Mouse (Mus musculus) liver, embryonic 13.5 days (tissue): ENCODE data around the gene Pebp1. TPM values are rescaled to one million over a fixed set of nuclear protein-coding genes. Genes with fewer than 3 reads are reported as not detected.

ENCODE experiments used
- ATAC-seq: fragments of 200-750 bp; cut with Nextera tagmentation; 2 replicates; pipeline ENCODE4 v1.8.0; 2017; ENCODE audit warnings: low read depth, mild to moderate bottlenecking, moderate number of reproducible peaks, moderate library complexity
- DNase-seq: peaks from one replicate; pipeline ENCODE4 v3.0.0; 2022
- H3K27ac ChIP-seq: fragments of 300-500 bp; sonication (generic); 2 replicates; pipeline ENCODE4 v1.5.1; 2015; ENCODE audit warnings: moderate library complexity, mild to moderate bottlenecking, inconsistent platforms
- H3K27me3 ChIP-seq: fragments of 300-500 bp; sonication (generic); 2 replicates; pipeline ENCODE4 v1.6.1; 2015; ENCODE audit warnings: mild to moderate bottlenecking, inconsistent platforms
- H3K36me3 ChIP-seq: fragments of 300-500 bp; sonication (generic); 2 replicates; pipeline ENCODE4 v1.6.1; 2015; ENCODE audit warnings: mild to moderate bottlenecking, inconsistent platforms
- H3K4me1 ChIP-seq: fragments of 300-500 bp; sonication (generic); replicated peaks from 2 replicates; pipeline ENCODE4 v1.6.1; 2015; ENCODE audit warnings: inconsistent platforms
- H3K4me2 ChIP-seq: fragments of 300-500 bp; sonication (generic); 2 replicates; pipeline ENCODE4 v1.6.1; 2015; ENCODE audit warnings: inconsistent platforms, mild to moderate bottlenecking, moderate library complexity
- H3K4me3 ChIP-seq: fragments of 300-500 bp; sonication (generic); replicated peaks from 2 replicates; pipeline ENCODE4 v1.5.1; 2015; ENCODE audit warnings: mild to moderate bottlenecking, inconsistent platforms
- H3K9ac ChIP-seq: fragments of 300-500 bp; sonication (generic); 2 replicates; pipeline ENCODE4 v1.6.1; 2015; ENCODE audit warnings: mild to moderate bottlenecking, inconsistent platforms
- H3K9me3 ChIP-seq: fragments of 300-500 bp; sonication (generic); replicated peaks from 2 replicates; pipeline ENCODE4 v1.6.1; 2016; ENCODE audit warnings: inconsistent platforms
- WGBS: fragments of 180-500 bp; shearing (Covaris S2); methylation state at CpG from one replicate; pipeline ENCODE4 v1.1.7; 2015; ENCODE audit not compliant: insufficient replicate concordance; 5-methylcytosine and 5-hydroxymethylcytosine counted together
- polyA plus RNA-seq: library from polyadenylated mRNA; unstranded; fragments of >200 nt; fragmentation: Nextera tagmentation; extraction: Ambion mirVana; gene quantifications from 2 replicates; pipeline ENCODE4 v1.2.1, GENCODE M21; 2015

Gene Pebp1
- 275 and 276 TPM in 2 replicates for polyA plus RNA-seq

DNA sequence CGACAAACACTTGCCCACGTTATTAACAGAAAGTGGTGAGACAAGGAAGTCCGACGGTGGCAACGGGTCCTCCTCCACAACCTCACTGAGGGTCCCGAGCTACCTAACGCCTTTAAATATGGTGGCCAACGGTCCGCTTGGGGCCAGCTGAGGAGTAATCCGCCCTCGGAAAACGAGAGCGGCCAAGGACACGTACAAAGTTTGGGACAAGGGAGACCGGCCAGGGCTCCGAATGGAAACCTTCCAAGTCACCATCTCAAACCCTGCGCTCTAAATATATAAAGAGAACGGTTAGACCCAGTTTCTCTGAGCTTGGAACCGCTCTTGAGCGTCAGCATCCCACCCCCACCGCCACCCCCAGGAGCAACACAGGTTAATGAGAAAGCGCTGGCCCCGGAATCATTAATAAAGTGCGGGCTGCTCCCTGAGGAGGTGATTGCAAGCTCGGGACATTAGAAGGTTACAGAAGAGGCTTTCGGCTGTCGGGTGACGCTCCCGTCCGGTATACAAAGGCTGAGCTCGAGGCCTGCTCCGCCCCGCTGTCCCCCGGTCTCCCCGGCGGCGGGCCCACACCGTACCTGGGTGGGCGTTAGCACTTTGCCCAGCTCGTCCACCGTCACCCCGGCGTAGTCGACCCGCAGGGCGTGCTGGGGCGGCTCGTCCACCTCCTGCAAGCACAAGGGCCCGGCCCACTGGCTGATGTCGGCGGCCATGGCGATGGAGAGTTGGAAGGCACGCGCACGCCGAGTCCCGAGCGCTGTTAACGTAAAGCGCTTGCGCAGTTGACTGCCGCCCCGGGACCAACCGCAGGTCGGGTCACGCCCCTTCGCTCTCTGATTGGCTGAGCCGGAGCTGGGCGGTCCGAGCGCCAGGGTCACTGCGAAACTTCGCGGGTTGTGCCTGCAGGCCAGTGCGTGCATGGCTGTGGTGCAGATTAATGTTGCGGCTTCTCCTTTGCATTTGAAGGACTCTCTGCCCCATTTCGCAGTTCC is at the start of gene Pebp1:
Gene Pebp1, minus strand, starts transcription at position 795 of the 992 bp plus-strand sequence.
- no peaks in the 10 kb centered on the region for H3K27me3 ChIP-seq
- peak within 1 kb of the TSS; percentile 81 for H3K9ac ChIP-seq
- DNase-seq, result peak; percentile 95
- ATAC-seq, result peak; percentile 96
- peaks cover 33% of the 10 kb centered on the region for H3K36me3 ChIP-seq
- peak within 1 kb of the TSS; percentile 59; the same call in 1 of the 2 replicates for H3K27ac ChIP-seq
- 0 out of 2 replicates have a peak, but pooled peaks cover 4% of the 10 kb centered on the region for H3K9me3 ChIP-seq
- peaks cover 42% of the 10 kb centered on the region for H3K4me1 ChIP-seq
- H3K4me3 ChIP-seq, result peak within 1 kb of the TSS; percentile 75
- under 1% methylated on average over 77 of the region's 77 CpGs for WGBS
- H3K4me2 ChIP-seq, result peak within 1 kb of the TSS; percentile 94

DNA sequence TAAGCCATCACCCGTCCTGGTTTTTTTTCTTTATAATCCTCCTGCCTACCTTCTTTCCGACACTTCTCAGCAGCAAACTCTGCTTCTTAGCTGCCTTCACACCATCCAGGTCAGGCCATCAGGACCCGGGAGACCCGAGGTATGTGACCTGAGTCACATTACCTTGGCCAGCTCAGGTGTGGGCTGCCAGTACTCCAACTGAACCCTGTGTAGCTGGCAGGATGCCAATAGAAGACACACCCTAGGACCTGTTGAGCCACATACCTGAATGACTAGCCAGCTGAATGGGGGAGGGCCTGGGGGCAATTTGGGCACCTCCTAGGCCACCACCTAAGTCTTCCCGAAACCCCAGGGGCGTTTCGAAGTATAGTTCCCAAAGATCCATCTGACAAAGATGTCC is 43.0 kb upstream of the Pebp1 start:
- 69% methylated on average over 7 of the region's 7 CpGs for WGBS
- Histone ChIP-seq H3K9me3 (no peaks in the 10 kb centered on the region), H3K27ac (no peak overlapping the region), H3K36me3 (0 out of 2 replicates have a peak, but pooled peaks cover 6% of the 10 kb centered on the region), H3K4me2 (no peak overlapping the region), H3K9ac (no peak overlapping the region), H3K4me1 (no peaks in the 10 kb centered on the region), H3K27me3 (no peaks in the 10 kb centered on the region; the same call in 1 of the 2 replicates), H3K4me3 (no peak overlapping the region)
- DNase-seq (no peak), ATAC-seq (no peak)

DNA sequence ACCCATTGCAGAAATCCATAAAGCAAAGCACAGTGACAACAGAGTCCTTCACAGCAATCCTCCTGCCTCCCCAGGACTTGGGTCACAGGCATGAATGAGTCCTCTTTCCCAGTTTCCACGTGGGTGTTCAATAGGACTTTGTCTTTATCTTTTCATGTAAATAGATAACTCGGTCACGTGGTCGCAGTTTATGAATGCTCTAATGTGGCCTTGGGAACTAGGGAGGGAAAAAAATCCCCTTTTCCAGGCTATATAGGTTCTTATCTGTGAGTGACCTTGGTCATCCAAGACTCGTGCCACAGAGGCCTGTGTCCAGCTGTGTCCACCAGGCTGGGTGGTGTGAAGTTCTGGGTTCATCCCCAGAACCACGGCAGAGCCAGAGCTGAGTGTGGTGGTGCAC is 39.0 kb upstream of the Pebp1 start:
- H3K36me3 ChIP-seq, result no peaks in the 10 kb centered on the region
- H3K9ac ChIP-seq, result no peak overlapping the region
- no peak overlapping the region for H3K27ac ChIP-seq
- ATAC-seq (no peak), DNase-seq (no peak)
- H3K4me2 ChIP-seq, result no peak overlapping the region
- no peaks in the 10 kb centered on the region for H3K4me1 ChIP-seq
- no peak overlapping the region for H3K4me3 ChIP-seq
- no peaks in the 10 kb centered on the region for H3K9me3 ChIP-seq
- WGBS, result 50% methylated on average over 6 of the region's 6 CpGs
- peaks cover 6% of the 10 kb centered on the region for H3K27me3 ChIP-seq

DNA sequence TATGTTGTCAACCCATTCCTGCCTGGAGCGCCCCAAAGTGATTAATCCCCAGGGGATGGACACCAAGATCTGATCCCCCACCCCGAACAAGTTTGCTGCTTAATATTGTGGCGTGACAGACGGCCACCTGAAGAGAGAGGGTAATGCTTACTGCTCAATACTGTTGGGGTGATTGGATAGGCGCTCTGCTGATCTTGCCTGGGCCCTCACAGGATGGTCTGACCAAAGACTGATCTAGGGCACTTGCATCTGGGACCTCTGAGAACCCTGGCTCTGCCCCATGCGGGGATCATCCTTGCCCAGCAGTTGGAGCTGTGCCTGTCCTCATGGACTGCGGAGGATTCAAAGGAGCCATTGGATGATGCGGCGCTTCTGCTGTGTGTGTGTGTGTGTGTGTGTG is 36.3 kb upstream of the Pebp1 start:
- H3K4me1 ChIP-seq, result peaks cover 6% of the 10 kb centered on the region
- no peak overlapping the region for H3K4me3 ChIP-seq
- 73% methylated on average over 9 of the region's 9 CpGs for WGBS
- no peaks in the 10 kb centered on the region for H3K36me3 ChIP-seq
- no peak for DNase-seq
- no peak overlapping the region for H3K4me2 ChIP-seq
- H3K9ac ChIP-seq, result no peak overlapping the region
- H3K9me3 ChIP-seq, result no peaks in the 10 kb centered on the region
- H3K27me3 ChIP-seq, result peaks cover 32% of the 10 kb centered on the region
- ATAC-seq, result no peak
- H3K27ac ChIP-seq, result no peak overlapping the region

DNA sequence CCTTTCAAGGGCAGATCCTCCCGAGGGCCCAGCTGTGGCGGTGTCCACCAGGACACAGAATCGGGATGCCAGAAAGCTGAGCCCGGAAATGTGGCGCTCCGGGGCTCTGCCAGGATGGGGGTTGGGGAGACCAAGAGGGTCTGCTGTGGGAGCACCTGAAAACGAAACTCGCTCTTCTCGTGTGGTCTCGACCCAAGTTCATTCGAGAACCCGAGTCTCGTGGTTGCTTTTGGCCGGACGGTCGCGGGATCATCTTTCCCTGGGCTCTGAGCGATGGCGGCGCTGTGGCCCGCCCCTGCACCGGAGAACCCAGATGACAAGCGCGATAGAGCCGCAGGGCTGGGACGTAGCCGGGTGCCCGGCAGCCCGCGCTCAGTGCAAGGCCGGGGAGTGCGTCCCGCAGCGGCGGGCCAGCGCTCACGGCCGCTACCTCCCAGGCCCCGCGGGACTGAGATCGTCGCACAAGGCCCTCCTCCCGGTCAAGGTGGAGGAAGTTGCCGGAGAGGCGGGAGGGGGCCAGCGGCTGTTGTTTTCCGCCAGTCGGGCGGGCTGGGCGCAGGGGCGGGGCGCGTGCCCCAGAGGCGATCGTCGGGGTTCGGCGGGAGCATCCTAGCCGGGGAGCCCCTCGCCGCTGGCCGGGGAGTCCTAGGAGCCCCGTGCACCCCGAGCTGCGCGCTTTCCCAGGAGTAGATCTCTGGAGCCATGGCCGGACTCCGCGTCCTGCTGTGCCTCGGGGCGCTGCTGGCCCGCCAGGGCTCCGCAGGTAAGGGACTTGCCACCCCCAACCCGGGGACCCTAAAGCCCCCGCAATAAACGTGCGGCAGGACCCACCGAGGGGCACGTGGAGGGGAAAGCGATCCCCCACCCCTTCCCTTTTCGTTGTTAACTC is 31.6 kb upstream of the Pebp1 start, which contains the start of gene Vsig10:
Gene Vsig10, plus strand, starts transcription at position 343 of the 889 bp plus-strand sequence.
- H3K9me3 ChIP-seq, result no peaks in the 10 kb centered on the region
- peaks cover 77% of the 10 kb centered on the region for H3K27me3 ChIP-seq
- peak within 1 kb of the TSS; percentile 65 for H3K9ac ChIP-seq
- WGBS, result under 1% methylated on average over 81 of the region's 81 CpGs
- ATAC-seq, result peak; percentile 68
- peak within 1 kb of the TSS; percentile 18; the same call in 1 of the 2 replicates for H3K27ac ChIP-seq
- DNase-seq, result peak; percentile 22
- H3K4me2 ChIP-seq, result peak within 1 kb of the TSS; percentile 84
- H3K36me3 ChIP-seq, result no peaks in the 10 kb centered on the region
- peak within 1 kb of the TSS; percentile 63 for H3K4me3 ChIP-seq
- peaks cover 21% of the 10 kb centered on the region for H3K4me1 ChIP-seq

DNA sequence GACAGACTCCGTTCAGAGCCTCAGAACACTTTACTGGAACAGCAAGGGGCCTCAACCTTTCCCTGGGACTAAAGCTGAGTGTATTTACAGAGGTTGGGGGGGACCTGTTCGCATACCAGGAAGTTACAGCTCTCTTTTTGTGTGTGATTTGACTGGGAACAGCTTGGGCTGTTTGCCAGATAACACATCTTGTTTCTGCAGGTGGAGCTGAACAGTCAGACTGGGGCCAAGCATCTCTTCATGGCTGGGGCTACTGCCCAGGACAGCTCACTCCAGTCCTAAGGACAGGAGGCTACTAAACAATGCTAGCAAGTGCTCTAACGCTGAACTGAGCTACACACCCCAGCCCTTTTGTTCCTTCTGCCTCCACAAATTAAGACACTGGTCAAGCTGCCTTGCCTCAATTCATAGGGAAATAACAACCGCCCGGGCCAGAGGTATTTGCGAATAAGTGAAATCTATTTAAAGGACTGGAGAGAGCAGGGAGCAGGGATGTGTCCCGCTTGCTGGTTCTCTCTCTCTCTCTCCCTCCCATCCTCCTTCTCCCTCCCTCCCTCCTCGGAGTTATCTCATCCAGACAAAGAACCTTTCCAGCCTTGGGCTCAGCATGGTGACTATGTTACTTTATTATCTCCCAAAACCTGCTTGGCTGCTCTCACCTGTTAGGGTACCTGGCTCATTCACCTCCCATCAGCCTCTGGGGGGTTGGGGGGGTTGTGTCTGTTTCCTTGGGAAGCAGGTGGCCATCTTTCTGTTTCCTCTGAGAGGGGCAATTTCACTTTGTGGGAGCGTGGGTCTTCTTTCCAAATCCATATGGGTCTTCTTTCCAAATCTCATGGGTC is 27.4 kb upstream of the Pebp1 start:
- Histone ChIP-seq H3K4me2 (no peak overlapping the region), H3K4me3 (no peak overlapping the region), H3K27me3 (peaks cover 59% of the 10 kb centered on the region), H3K4me1 (peaks cover 33% of the 10 kb centered on the region), H3K9ac (no peak overlapping the region), H3K36me3 (no peaks in the 10 kb centered on the region), H3K9me3 (no peaks in the 10 kb centered on the region), H3K27ac (no peak overlapping the region)
- WGBS, result 32% methylated on average over 9 of the region's 9 CpGs
- ATAC-seq, result no peak
- no peak for DNase-seq

DNA sequence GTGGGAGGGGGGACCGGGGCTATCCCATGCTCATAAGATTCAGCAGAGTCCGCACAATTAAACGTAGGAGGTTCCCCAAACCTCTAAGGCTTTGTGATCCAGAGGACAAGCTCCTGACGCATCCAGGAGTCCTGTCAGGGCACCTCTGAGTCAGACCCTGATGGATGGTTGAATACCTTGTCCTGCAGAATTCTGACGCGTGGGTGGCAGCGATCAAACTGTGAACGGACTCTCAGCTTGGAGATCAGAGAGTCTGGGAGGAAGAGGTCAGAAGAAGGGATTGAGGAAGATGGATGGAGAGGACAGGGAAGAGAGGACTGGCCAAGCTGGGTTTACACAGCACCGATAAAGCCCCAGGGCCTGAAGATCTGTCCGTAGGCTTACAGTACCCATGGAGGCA is 26.5 kb upstream of the Pebp1 start:
- Histone ChIP-seq H3K27me3 (peaks cover 50% of the 10 kb centered on the region), H3K4me3 (peak overlapping the region; percentile 37), H3K27ac (no peak overlapping the region), H3K4me2 (peak overlapping the region; percentile 55), H3K4me1 (peaks cover 28% of the 10 kb centered on the region), H3K9ac (0 out of 2 replicates have a peak overlapping the region, but pooled peaks have one; percentile 3), H3K9me3 (no peaks in the 10 kb centered on the region), H3K36me3 (no peaks in the 10 kb centered on the region)
- no peak for DNase-seq
- 36% methylated on average over 10 of the region's 10 CpGs for WGBS
- ATAC-seq, result no peak

DNA sequence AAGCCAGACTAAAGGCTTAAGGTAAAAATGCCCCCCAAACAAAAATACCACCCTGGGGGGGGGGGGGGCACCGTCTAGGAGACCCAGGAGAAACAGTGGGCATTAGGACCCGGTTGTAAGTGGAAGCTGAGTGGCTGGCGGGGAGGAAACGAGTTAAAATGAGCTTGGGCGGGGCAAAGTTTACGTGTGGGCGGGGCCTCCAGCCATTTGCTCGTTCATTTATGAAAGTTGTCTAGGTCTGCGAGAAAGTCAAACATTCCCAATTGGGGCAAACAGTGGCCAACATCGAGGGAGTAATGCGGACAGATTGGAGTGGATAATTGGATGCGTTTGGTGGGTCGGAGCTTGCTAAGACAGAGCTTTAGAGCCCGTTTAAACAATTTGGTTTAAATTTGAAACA is 26.0 kb upstream of the Pebp1 start:
- H3K27ac ChIP-seq, result no peak overlapping the region
- peak overlapping the region; percentile 37 for H3K4me3 ChIP-seq
- H3K9ac ChIP-seq, result 0 out of 2 replicates have a peak overlapping the region, but pooled peaks have one; percentile 3
- H3K36me3 ChIP-seq, result no peaks in the 10 kb centered on the region
- DNase-seq (peak; percentile 46), ATAC-seq (no peak)
- no peaks in the 10 kb centered on the region for H3K9me3 ChIP-seq
- H3K27me3 ChIP-seq, result peaks cover 45% of the 10 kb centered on the region
- 12% methylated on average over 14 of the region's 14 CpGs for WGBS
- H3K4me2 ChIP-seq, result peak overlapping the region; percentile 55
- peaks cover 23% of the 10 kb centered on the region for H3K4me1 ChIP-seq

DNA sequence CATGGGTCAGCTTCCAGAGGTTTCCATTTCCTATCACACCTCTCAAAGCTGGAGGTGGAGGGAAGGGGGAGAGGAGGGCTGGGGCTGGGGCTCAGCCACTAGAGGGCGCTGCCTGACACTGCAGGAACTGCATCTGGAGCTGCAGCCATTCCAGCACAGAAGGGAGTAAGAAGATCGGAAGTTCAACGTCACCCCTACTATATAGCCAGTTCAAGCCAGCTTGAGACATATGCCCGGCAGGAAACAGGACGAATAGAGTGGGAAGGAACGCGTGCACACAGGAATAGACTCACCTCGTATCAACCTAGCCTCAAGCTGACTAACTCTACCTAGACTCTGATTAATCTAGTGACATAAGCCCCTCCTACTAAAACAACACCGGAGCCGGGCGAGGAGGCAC is 20.3 kb upstream of the Pebp1 start:
- H3K4me1 ChIP-seq, result no peaks in the 10 kb centered on the region
- no peaks in the 10 kb centered on the region for H3K36me3 ChIP-seq
- H3K9ac ChIP-seq, result no peak overlapping the region
- ATAC-seq (peak; percentile 54), DNase-seq (peak; percentile 46)
- no peak overlapping the region for H3K4me3 ChIP-seq
- H3K27me3 ChIP-seq, result no peaks in the 10 kb centered on the region
- WGBS, result 19% methylated on average over 11 of the region's 11 CpGs
- 0 out of 2 replicates have a peak, but pooled peaks cover 3% of the 10 kb centered on the region for H3K9me3 ChIP-seq
- H3K4me2 ChIP-seq, result peak overlapping the region; percentile 22
- no peak overlapping the region for H3K27ac ChIP-seq

DNA sequence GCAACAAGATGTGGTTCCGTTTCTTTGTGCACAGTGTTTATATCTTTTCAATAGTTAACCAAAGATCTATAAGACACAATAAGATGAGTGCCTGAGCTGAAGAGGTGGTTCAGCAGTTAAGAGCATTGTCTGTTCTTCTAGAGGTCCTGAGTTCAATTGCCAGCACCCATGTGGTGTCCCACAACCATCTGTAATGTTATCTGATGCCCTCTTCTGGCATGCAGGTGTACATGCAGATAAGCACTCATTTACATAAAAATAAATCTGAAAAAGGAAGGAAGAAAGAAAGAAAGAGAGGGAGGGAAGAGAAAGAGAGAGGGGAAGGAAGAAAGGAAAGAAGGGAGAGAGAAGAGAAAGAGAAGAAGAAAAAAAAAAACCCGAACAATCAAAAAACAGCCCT is 19.4 kb upstream of the Pebp1 start:
- H3K4me2 ChIP-seq, result no peak overlapping the region
- no peak overlapping the region for H3K9ac ChIP-seq
- H3K36me3 ChIP-seq, result no peaks in the 10 kb centered on the region
- DNase-seq (no peak), ATAC-seq (no peak)
- no peaks in the 10 kb centered on the region for H3K4me1 ChIP-seq
- H3K27ac ChIP-seq, result no peak overlapping the region
- no peaks in the 10 kb centered on the region for H3K27me3 ChIP-seq
- no peak overlapping the region for H3K4me3 ChIP-seq
- 85% methylated on average over 2 of the region's 2 CpGs for WGBS
- 0 out of 2 replicates have a peak, but pooled peaks cover 3% of the 10 kb centered on the region for H3K9me3 ChIP-seq
